Mouse (Mus musculus) erythroblast, embryonic 14.5 days (primary cell): ENCODE measurements at regions not wholly inside any gene's neighbourhood (a gene's known extent, or its start where the extent isn't known, plus 50 kb on each side); places are given as distances from the start of the nearest gene placed in this dataset.

Experiments
- GATA1 ChIP-seq: IDR thresholded peaks from 2 replicates; pipeline ENCODE4 v1.6.1; 2012; ENCODE audit warnings: low read length, inconsistent platforms, mixed read lengths
- TAL1 ChIP-seq: IDR thresholded peaks from 3 replicates; pipeline ENCODE4 v1.6.1; 2012; ENCODE audit warnings: low read length, inconsistent platforms, mixed read lengths

DNA sequence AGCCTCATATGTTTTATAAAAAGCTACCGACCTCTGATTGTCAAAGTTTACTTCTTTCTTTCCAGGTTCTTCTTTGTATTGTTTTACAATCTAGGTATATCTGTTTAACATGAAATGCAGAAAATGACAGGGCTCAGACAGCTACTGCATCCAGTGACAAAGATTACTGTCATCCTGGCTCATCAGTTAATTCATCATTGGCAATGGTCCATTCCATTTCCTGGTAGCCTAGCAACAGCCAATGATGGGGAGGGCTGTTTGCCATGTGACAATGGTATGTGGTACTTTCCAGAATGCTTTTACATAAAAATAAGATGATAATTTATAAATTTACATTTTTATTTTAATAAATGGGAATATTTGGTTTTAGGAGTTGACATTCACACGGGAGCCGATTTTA, 630.9 kb downstream of the Bcl11a start:
- no peak for TF ChIP-seq TAL1
- TF ChIP-seq GATA1 = no peak
